In genomic region chr3:97214439-97214838, GRCm38 (mm10) we compare ENCODE assay signal across 12 mouse cellular contexts. TPM values are rescaled to one million over a fixed set of nuclear protein-coding genes. Genes with fewer than 3 reads are reported as not detected.
A peak's percentile ranks its signal among the peaks of the same experiment; 100 is the strongest.
DNase-seq lines count a peak whose midpoint lies in the region; ATAC-seq and TF ChIP-seq lines count a peak whose summit lies in the region.
"Had no signal": no experiment of that assay in that cellular context is flagged by ENCODE, and none has a peak within 500 bp of the region (broad histone marks: within the 10 kb centered on the region; RNA-seq: fewer than 3 reads in every experiment).

No protein-coding gene starts in this region.

- H3K4me3 ChIP-seq in hindbrain, embryonic 13.5 days = no peak overlapping the region
- H3K4me3 ChIP-seq in hindbrain, embryonic 10.5 days = no peak overlapping the region
- no peak overlapping the region for H3K4me3 ChIP-seq in neural tube, embryonic 13.5 days
- H3K4me3 ChIP-seq: erythroblast, embryonic 14.5 days; hindbrain, embryonic 15.5 days; liver, embryonic 15.5 days had no signal

- H3K9me3 ChIP-seq in hindbrain, embryonic 13.5 days = no peaks in the 10 kb centered on the region
- no peaks in the 10 kb centered on the region for H3K9me3 ChIP-seq in hindbrain, embryonic 10.5 days
- no peaks in the 10 kb centered on the region for H3K9me3 ChIP-seq in neural tube, embryonic 13.5 days
- H3K9me3 ChIP-seq: hindbrain, embryonic 15.5 days; liver, embryonic 15.5 days had no signal

- H3K36me3 ChIP-seq in hindbrain, embryonic 13.5 days = peaks cover 86% of the 10 kb centered on the region
- peaks cover 99% of the 10 kb centered on the region for H3K36me3 ChIP-seq in hindbrain, embryonic 10.5 days
- peaks cover 87% of the 10 kb centered on the region for H3K36me3 ChIP-seq in neural tube, embryonic 13.5 days

- TF ChIP-seq CTCF in brain, embryonic 14.5 days (IDR thresholded peaks at IDR 0.05; ENCODE audit: borderline replicate concordance, extremely low read depth, insufficient read depth, insufficient read length) = no peak

- no peaks in the 10 kb centered on the region for H3K27me3 ChIP-seq in hindbrain, embryonic 13.5 days
- no peaks in the 10 kb centered on the region for H3K27me3 ChIP-seq in hindbrain, embryonic 10.5 days (ENCODE audit: insufficient read depth, poor library complexity, severe bottlenecking)
- no peaks in the 10 kb centered on the region for H3K27me3 ChIP-seq in neural tube, embryonic 13.5 days
- H3K27me3 ChIP-seq: hindbrain, embryonic 15.5 days; liver, embryonic 15.5 days had no signal

- H3K4me1 ChIP-seq in hindbrain, embryonic 13.5 days (replicated peaks) = peaks cover 12% of the 10 kb centered on the region
- no peaks in the 10 kb centered on the region for H3K4me1 ChIP-seq in hindbrain, embryonic 10.5 days (replicated peaks)
- peaks cover 18% of the 10 kb centered on the region for H3K4me1 ChIP-seq in neural tube, embryonic 13.5 days (replicated peaks)
- H3K4me1 ChIP-seq: hindbrain, embryonic 15.5 days; liver, embryonic 15.5 days had no signal

- H3K9ac ChIP-seq in hindbrain, embryonic 13.5 days = no peak overlapping the region
- no peak overlapping the region for H3K9ac ChIP-seq in neural tube, embryonic 13.5 days
- H3K9ac ChIP-seq: hindbrain, embryonic 15.5 days; liver, embryonic 15.5 days had no signal

- no peak for DNase-seq in hindbrain, embryonic 10.5 days (ENCODE audit: low spot score)
- DNase-seq in neural tube, embryonic 10.5 days (ENCODE audit: extremely low spot score, low spot score) = no peak
- DNase-seq in brain, embryonic 14.5 days (ENCODE audit: low read depth) = peak; percentile 85
- DNase-seq in lung, postnatal 36 days = peak; percentile 53
- no peak for DNase-seq in embryo, embryonic 9.5 days (ENCODE audit: extremely low spot score)
- DNase-seq in left cerebral cortex, postnatal 36 days (ENCODE audit: low spot score in 2 of 2) = no peak
- DNase-seq: cerebellum, adult 11 months had no signal

- intact Hi-C loops in left cerebral cortex, postnatal 36 days (cut with DNase I) = no loop called here

- no peak for TF ChIP-seq POLR2A in brain, embryonic 14.5 days (IDR thresholded peaks at IDR 0.05; ENCODE audit: borderline replicate concordance, extremely low read depth, insufficient read depth, insufficient read length, poor library complexity, severe bottlenecking)

- H3K4me2 ChIP-seq in hindbrain, embryonic 13.5 days = no peak overlapping the region
- H3K4me2 ChIP-seq in neural tube, embryonic 13.5 days = no peak overlapping the region
- H3K4me2 ChIP-seq: hindbrain, embryonic 15.5 days; liver, embryonic 15.5 days had no signal

- WGBS in hindbrain, embryonic 13.5 days = 57% methylated on average over 1 of the region's 1 CpGs
- 93% methylated on average over 1 of the region's 1 CpGs for WGBS in hindbrain, embryonic 10.5 days
- 29% methylated on average over 1 of the region's 1 CpGs for WGBS in neural tube, embryonic 13.5 days

- no peak for ATAC-seq in hindbrain, embryonic 13.5 days (ENCODE audit: low FRiP score)
- no peak for ATAC-seq in neural tube, embryonic 13.5 days (ENCODE audit: low read depth)

- 0 out of 2 replicates have a peak overlapping the region, but pooled peaks have one; percentile 31 for H3K27ac ChIP-seq in hindbrain, embryonic 13.5 days
- no peak overlapping the region for H3K27ac ChIP-seq in hindbrain, embryonic 10.5 days
- H3K27ac ChIP-seq in neural tube, embryonic 13.5 days (replicated peaks) = peak overlapping the region; percentile 64; the same call in 1 of the 2 replicates
- H3K27ac ChIP-seq: hindbrain, embryonic 15.5 days; liver, embryonic 15.5 days had no signal

RNA-seq across cellular contexts. Expression of gene Acp6, which starts 55.9 kb away (rescaled TPM):
- 17.2 and 17.5 TPM in 2 replicates for polyA plus RNA-seq in hindbrain, embryonic 13.5 days (2015; fragmentation: Nextera tagmentation; extraction: Ambion mirVana)
- polyA plus RNA-seq in hindbrain, embryonic 10.5 days (2016; fragmentation: Nextera tagmentation; extraction: Ambion mirVana) = 26.4 and 31.2 TPM in 2 replicates
- polyA plus RNA-seq in neural tube, embryonic 13.5 days (2015; fragmentation: Nextera tagmentation; extraction: Ambion mirVana) = 16.3 and 21.1 TPM in 2 replicates
- polyA plus RNA-seq in brain, embryonic 14.5 days (2012; rRNA removed) = 19.6 and 23.3 TPM in 2 replicates
- total RNA-seq in left cerebral cortex, postnatal 36 days (2021) = 10 to 100 TPM; 19.4 to 32.4 TPM

Comparison
In these comparisons a context has a peak if more than half of its experiments do, and no peak if none do; other contexts are left out.
1. DNase-seq: peak in brain, embryonic 14.5 days (single experiment) and lung, postnatal 36 days (single experiment); none in hindbrain, embryonic 10.5 days (single experiment), neural tube, embryonic 10.5 days (single experiment), embryo, embryonic 9.5 days (single experiment) and left cerebral cortex, postnatal 36 days (0 of 2).